Mouse (Mus musculus): ENCODE data around the gene Ehbp1l1. TPM values are rescaled to one million over a fixed set of nuclear protein-coding genes. Genes with fewer than 3 reads are reported as not detected.
"Not testable (repeated sequence)": the region's sequence is repeated elsewhere in the genome, so short reads cannot be mapped to it uniquely, and the experiment has no call there.

Gene Ehbp1l1
- polyA plus RNA-seq, 1 experiment from 2014 or later, result 8.4 TPM

- 89% methylated on average over 5 of the region's 5 CpGs for WGBS
- no peaks in the 10 kb centered on the region for H3K9me3 ChIP-seq
- H3K36me3 ChIP-seq (replicated peaks), result peaks cover 70% of the 10 kb centered on the region
- peak overlapping the region; percentile 89 for H3K27ac ChIP-seq
- no peak for DNase-seq (ENCODE audit: extremely low spot score, low spot score)
- H3K4me3 ChIP-seq, result peak overlapping the region; percentile 94
- peaks cover 72% of the 10 kb centered on the region for H3K4me1 ChIP-seq
- peaks cover 13% of the 10 kb centered on the region for H3K27me3 ChIP-seq (ENCODE audit: poor library complexity, severe bottlenecking)
These were observed 34.5 kb downstream of the Ehbp1l1 start for GRCm38 (mm10) chr19:5691601-5692000.

- DNase-seq (ENCODE audit: extremely low spot score, low spot score), result no peak
- peaks cover 70% of the 10 kb centered on the region for H3K36me3 ChIP-seq (replicated peaks)
- WGBS, result 77% methylated on average over 15 of the region's 15 CpGs
- H3K4me3 ChIP-seq, result peak overlapping the region; percentile 94
- peaks cover 59% of the 10 kb centered on the region for H3K4me1 ChIP-seq
- peak overlapping the region; percentile 89 for H3K27ac ChIP-seq
- H3K9me3 ChIP-seq, result no peaks in the 10 kb centered on the region
- peaks cover 6% of the 10 kb centered on the region for H3K27me3 ChIP-seq (ENCODE audit: poor library complexity, severe bottlenecking)
These were observed 35.8 kb downstream of the Ehbp1l1 start for GRCm38 (mm10) chr19:5690343-5690735.

- peak; percentile 74 for DNase-seq (ENCODE audit: extremely low spot score, low spot score)
- Histone ChIP-seq H3K4me1 (peaks cover 55% of the 10 kb centered on the region), H3K4me3 (peak overlapping the region; percentile 94), H3K9me3 (no peaks in the 10 kb centered on the region), H3K27ac (peak overlapping the region; percentile 89), H3K36me3 (replicated peaks) (peaks cover 70% of the 10 kb centered on the region), H3K27me3 (ENCODE audit: poor library complexity, severe bottlenecking) (peaks cover under 1% of the 10 kb centered on the region; the same call in 1 of the 2 replicates)
- WGBS, result 14% methylated on average over 42 of the region's 42 CpGs
These were observed 36.4 kb downstream of the Ehbp1l1 start for GRCm38 (mm10) chr19:5689565-5690342.

- peak overlapping the region; percentile 94 for H3K4me3 ChIP-seq
- no peak for DNase-seq (ENCODE audit: extremely low spot score, low spot score)
- H3K4me1 ChIP-seq, result peaks cover 55% of the 10 kb centered on the region
- no peaks in the 10 kb centered on the region for H3K9me3 ChIP-seq
- no peaks in the 10 kb centered on the region for H3K27me3 ChIP-seq (ENCODE audit: poor library complexity, severe bottlenecking)
- WGBS, result under 1% methylated on average over 7 of the region's 7 CpGs
- H3K36me3 ChIP-seq (replicated peaks), result peaks cover 72% of the 10 kb centered on the region
- H3K27ac ChIP-seq, result peak overlapping the region; percentile 89
These were observed 37.1 kb downstream of the Ehbp1l1 start for GRCm38 (mm10) chr19:5689088-5689428.

- peak within 1 kb of the TSS; percentile 89 for H3K27ac ChIP-seq
- no peaks in the 10 kb centered on the region for H3K27me3 ChIP-seq (ENCODE audit: poor library complexity, severe bottlenecking)
- DNase-seq (ENCODE audit: extremely low spot score, low spot score), result peak; percentile 98
- peaks cover 55% of the 10 kb centered on the region for H3K4me1 ChIP-seq
- peak within 1 kb of the TSS; percentile 94 for H3K4me3 ChIP-seq
- WGBS, result under 1% methylated on average over 69 of the region's 69 CpGs
- H3K36me3 ChIP-seq (replicated peaks), result peaks cover 72% of the 10 kb centered on the region
- H3K9me3 ChIP-seq, result no peaks in the 10 kb centered on the region
These were observed 37.7 kb downstream of the Ehbp1l1 start, which contains the start of the genes Map3k11 and Pcnx3 for GRCm38 (mm10) chr19:5688200-5689087. TSS of gene Map3k11 (plus strand) at chr19:5688742. TSS of gene Pcnx3 (minus strand) at chr19:5688908.

GRCm38 (mm10) chr19:5687738-5688137 lies 38.4 kb downstream of the Ehbp1l1 start:
- Histone ChIP-seq H3K27ac (peak overlapping the region; percentile 89), H3K4me3 (peak overlapping the region; percentile 94), H3K9me3 (no peaks in the 10 kb centered on the region), H3K27me3 (ENCODE audit: poor library complexity, severe bottlenecking) (no peaks in the 10 kb centered on the region), H3K4me1 (peaks cover 49% of the 10 kb centered on the region), H3K36me3 (replicated peaks) (peaks cover 72% of the 10 kb centered on the region)
- WGBS, result 19% methylated on average over 9 of the region's 9 CpGs
- no peak for DNase-seq (ENCODE audit: extremely low spot score, low spot score)

GRCm38 (mm10) chr19:5686954-5687353 lies 39.2 kb downstream of the Ehbp1l1 start:
- 93% methylated on average over 12 of the region's 12 CpGs for WGBS
- not testable (repeated sequence) for H3K27ac ChIP-seq; H3K9me3 ChIP-seq; DNase-seq (ENCODE audit: extremely low spot score, low spot score); H3K27me3 ChIP-seq (ENCODE audit: poor library complexity, severe bottlenecking)
- Histone ChIP-seq H3K36me3 (replicated peaks) (peaks cover 72% of the 10 kb centered on the region), H3K4me3 (peak overlapping the region; percentile 94), H3K4me1 (peaks cover 42% of the 10 kb centered on the region)

GRCm38 (mm10) chr19:5686437-5686836 lies 39.7 kb downstream of the Ehbp1l1 start:
- Histone ChIP-seq H3K9me3 (no peaks in the 10 kb centered on the region), H3K4me3 (0 out of 2 replicates have a peak overlapping the region, but pooled peaks have one; percentile 1), H3K36me3 (replicated peaks) (peaks cover 72% of the 10 kb centered on the region), H3K4me1 (peaks cover 36% of the 10 kb centered on the region), H3K27me3 (ENCODE audit: poor library complexity, severe bottlenecking) (no peaks in the 10 kb centered on the region), H3K27ac (no peak overlapping the region)
- DNase-seq (ENCODE audit: extremely low spot score, low spot score), result no peak
- WGBS, result 91% methylated on average over 13 of the region's 13 CpGs

GRCm38 (mm10) chr19:5685861-5686260 lies 40.3 kb downstream of the Ehbp1l1 start:
- H3K27me3 ChIP-seq (ENCODE audit: poor library complexity, severe bottlenecking), result no peaks in the 10 kb centered on the region
- H3K9me3 ChIP-seq, result no peaks in the 10 kb centered on the region
- 96% methylated on average over 11 of the region's 11 CpGs for WGBS
- H3K27ac ChIP-seq, result no peak overlapping the region
- peaks cover 72% of the 10 kb centered on the region for H3K36me3 ChIP-seq (replicated peaks)
- DNase-seq (ENCODE audit: extremely low spot score, low spot score), result no peak
- H3K4me1 ChIP-seq, result peaks cover 31% of the 10 kb centered on the region
- H3K4me3 ChIP-seq, result no peak overlapping the region

- Histone ChIP-seq H3K27me3 (ENCODE audit: poor library complexity, severe bottlenecking) (no peaks in the 10 kb centered on the region), H3K4me3 (no peak overlapping the region), H3K36me3 (replicated peaks) (peaks cover 72% of the 10 kb centered on the region), H3K27ac (no peak overlapping the region), H3K9me3 (no peaks in the 10 kb centered on the region), H3K4me1 (peaks cover 26% of the 10 kb centered on the region)
- no peak for DNase-seq (ENCODE audit: extremely low spot score, low spot score)
- 93% methylated on average over 19 of the region's 19 CpGs for WGBS
These were observed 40.7 kb downstream of the Ehbp1l1 start for GRCm38 (mm10) chr19:5685431-5685830.

- Histone ChIP-seq H3K36me3 (replicated peaks) (peaks cover 73% of the 10 kb centered on the region), H3K9me3 (no peaks in the 10 kb centered on the region), H3K4me1 (peaks cover 22% of the 10 kb centered on the region), H3K27me3 (ENCODE audit: poor library complexity, severe bottlenecking) (no peaks in the 10 kb centered on the region), H3K27ac (no peak overlapping the region), H3K4me3 (no peak overlapping the region)
- WGBS, result 87% methylated on average over 13 of the region's 13 CpGs
- DNase-seq (ENCODE audit: extremely low spot score, low spot score), result no peak
These were observed 41.1 kb downstream of the Ehbp1l1 start for GRCm38 (mm10) chr19:5684985-5685384.

- 92% methylated on average over 12 of the region's 12 CpGs for WGBS
- Histone ChIP-seq H3K4me1 (peaks cover 14% of the 10 kb centered on the region), H3K27me3 (ENCODE audit: poor library complexity, severe bottlenecking) (no peaks in the 10 kb centered on the region), H3K36me3 (replicated peaks) (peaks cover 80% of the 10 kb centered on the region), H3K9me3 (no peaks in the 10 kb centered on the region), H3K4me3 (0 out of 2 replicates have a peak overlapping the region, but pooled peaks have one; percentile 3), H3K27ac (no peak overlapping the region)
- no peak for DNase-seq (ENCODE audit: extremely low spot score, low spot score)
These were observed 41.9 kb downstream of the Ehbp1l1 start for GRCm38 (mm10) chr19:5684236-5684635.

All from forebrain, embryonic 10.5 days (tissue).